Mouse (Mus musculus) Muller cell, postnatal 12 days (primary cell): ENCODE data around the gene Agmat.
"Not testable (repeated sequence)": the region's sequence is repeated elsewhere in the genome, so short reads cannot be mapped to it uniquely, and the experiment has no call there.

Source experiments
- DNase-seq: peaks from one replicate; pipeline ENCODE4 v3.0.0-alpha.2; 2015; ENCODE audit errors: inconsistent ontology term

The Agmat gene

DNA sequence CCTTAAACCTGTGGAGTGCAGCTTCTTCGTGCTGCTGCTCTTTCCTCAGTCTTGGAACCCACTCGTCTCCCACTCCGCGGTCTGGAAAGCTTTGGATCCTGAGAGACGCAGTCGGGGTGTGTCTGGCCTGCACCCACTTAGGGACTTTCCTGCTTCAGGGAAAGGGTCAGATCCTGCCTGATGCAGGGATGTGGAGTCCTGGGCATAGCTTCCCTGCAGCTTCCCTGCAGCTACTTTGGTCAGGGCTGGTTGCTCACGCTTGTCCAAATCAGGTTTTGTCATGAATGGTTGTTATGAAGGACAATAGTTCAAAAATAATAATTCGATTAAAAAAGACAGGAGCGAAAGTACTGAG is 11.3 kb upstream of the Agmat start:
- DNase-seq = no peak

DNA sequence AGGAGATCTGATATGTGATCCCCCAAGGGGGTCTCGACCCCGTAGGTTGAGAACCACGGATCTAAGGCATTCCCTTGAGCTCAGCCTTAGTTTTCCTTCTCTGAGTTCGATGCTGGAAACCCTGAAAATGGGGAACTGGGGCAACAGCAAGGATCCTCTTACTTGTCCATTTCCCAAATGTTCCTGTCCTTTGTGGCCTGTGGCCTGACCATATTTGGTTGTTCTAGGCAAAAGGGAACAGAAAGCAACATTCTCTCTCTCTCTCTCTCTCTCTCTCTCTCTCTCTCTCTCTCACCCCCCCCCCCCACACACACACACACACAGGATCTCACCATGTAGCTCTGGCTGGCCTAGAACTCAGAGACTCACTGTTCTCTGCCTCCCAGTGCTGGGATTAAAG is 9.6 kb upstream of the Agmat start:
- no peak for DNase-seq

DNA sequence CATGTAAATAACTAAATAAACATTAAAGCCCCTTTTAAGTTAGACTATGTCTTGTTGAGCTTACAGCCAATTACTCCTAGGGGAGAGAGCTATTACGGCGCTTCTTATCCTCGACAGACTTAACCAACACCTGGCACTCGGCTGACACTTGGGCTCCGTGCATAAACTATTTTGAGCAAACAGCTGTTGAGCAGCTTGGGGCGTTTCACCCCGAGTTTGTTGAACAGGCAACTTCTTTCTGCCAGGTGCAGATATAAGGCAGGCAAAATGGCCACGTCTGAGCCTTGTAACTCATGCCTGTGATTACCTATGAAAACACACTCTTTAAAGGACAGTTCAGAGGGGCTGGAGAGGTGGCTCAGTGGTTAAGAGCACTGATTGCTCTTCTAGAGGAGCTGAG is 8.5 kb upstream of the Agmat start:
- no peak for DNase-seq

DNA sequence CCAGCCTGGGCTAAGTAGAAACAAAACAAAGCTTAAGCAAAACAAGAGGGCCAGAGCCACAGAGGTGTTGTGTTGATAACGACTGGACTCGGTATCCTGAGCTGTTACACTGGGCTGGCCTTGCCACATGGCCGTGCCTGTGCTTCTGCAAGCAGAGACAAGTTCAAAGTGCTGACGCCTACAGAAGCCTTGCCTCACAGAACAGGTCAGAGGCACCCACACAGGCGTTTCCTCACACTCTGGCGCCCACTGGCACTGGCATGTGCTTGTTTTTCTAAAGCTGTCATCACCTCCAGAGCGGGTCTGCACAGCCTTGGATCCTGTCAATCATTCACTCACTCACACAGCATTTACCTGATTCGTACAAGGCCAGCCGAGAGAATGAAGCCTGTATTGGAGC is 4.6 kb upstream of the Agmat start:
- no peak for DNase-seq

- no peak for DNase-seq
Measured at GRCm38 (mm10) chr4:141742381-141742780, 4.1 kb upstream of the Agmat start.

GRCm38 (mm10) chr4:141749557-141749956 is 3.1 kb downstream of the Agmat start:
- DNase-seq = no peak

DNA sequence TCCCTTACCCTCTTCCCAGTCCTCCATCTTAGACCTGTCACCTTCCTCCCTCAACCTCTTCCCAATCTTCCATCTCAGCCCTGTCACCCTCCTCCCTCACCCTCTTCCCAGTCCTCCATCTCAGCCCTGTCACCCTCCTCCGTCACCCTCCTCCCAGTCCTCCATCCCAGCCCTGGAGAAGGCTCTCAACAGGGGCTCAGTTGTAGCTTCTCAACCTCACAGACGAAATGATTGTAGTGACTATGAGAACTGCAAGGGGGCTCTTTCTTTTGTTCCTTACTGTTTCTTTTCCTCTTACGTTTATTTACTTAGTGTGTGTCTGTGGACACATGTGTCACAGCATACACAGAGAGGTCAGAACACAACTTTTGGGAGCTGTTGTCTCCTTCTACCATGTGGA is 4.4 kb downstream of the Agmat start:
- DNase-seq = no peak

- DNase-seq = no peak
Measured at GRCm38 (mm10) chr4:141751419-141752075, 5.1 kb downstream of the Agmat start.

DNA sequence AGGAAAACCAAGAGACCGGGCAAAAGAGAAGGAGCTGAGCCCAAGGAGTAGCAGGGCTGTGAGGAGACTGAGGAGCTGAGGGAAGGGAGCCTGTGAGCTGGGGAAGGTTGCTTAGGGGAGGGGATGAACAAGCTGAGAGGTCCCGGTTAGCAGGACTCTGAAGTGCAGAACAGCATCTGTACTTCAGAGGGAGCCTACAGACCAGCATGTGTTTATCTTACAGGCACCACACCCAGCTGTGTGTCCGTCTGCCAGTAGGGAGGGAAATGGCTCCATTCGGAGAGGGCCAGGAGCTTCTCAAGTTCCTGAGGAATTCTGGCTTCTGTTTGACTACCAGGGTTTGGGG is 5.6 kb downstream of the Agmat start:
- DNase-seq = no peak

GRCm38 (mm10) chr4:141755375-141755930 is 9.0 kb downstream of the Agmat start:
- no peak for DNase-seq

DNA sequence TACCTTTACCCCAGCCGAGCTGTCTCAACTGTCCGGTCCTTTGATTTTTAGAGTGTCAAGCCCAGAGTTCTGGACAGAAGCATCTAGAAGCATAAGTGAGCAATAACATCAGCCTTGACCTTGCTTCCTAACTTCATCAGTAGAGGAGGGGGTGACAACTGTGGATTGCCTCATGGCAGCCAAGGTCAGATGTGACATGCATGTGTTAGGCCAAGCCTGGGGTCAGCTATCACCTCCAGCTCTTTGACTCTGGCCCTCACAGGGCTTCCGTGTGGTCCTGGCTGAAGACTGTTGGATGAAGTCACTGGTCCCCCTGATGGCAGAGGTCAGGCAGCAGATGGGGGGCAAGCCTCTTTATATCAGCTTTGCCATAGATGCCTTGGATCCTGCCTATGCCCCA is 10.7 kb downstream of the Agmat start:
- DNase-seq = no peak

DNA sequence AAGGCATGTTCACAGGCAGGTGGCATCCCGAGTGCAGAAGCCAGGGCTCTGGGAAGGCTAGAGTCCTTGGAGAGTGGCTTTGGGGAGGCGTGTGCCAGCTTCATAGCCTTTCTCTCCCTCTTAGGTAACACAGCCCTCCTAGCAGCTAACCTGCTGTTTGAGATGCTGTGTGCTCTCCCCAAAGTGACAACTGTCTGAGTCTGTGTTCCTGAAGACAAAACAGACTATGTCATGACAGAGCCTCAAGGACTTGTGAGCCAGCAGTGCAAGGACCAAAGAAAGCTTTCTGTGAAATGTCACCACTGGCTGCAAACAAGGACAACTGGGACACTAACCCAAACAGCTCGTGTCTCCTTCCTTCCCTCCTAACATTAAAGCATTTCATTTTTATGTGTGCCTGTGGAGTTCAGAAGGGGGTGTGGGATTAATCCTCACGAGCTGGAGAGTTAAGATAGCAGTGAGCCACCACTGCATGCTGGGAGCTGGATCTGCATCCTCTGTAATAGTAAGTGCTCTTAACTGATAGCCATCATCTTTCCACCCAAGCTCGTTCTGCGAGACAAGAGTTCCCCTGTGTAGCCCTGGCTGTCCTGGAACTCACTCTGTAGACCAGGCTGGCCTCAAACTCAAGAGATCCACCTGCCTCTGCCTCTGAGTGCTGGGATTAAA is 12.5 kb downstream of the Agmat start:
- no peak for DNase-seq

GRCm38 (mm10) chr4:141760942-141761341 is 14.5 kb downstream of the Agmat start:
- no peak for DNase-seq

DNA sequence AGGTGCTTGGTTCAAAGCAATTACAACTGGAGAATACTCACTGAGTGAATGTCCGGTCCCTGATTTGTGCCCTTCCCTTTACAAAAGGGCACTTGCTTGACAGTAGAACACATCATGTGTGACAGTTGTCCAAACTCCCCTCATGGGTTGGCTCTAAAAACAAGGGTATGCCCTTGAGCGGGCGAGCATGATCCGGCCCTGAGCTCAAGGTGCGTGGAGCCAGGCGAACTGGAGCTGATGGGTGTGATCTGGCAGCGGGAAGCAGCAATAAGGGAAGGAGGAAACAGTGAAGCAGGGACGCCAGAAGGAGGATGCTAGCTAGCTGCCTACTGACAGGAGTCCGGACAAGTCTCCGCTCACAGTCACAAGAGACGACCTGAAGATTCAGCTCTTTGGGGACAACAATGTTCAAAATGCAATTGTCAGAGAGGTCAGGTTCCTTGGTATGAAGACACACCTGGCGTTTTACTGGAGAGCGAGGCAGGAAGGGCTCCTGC is 15.7 kb downstream of the Agmat start:
- DNase-seq = no peak

DNA sequence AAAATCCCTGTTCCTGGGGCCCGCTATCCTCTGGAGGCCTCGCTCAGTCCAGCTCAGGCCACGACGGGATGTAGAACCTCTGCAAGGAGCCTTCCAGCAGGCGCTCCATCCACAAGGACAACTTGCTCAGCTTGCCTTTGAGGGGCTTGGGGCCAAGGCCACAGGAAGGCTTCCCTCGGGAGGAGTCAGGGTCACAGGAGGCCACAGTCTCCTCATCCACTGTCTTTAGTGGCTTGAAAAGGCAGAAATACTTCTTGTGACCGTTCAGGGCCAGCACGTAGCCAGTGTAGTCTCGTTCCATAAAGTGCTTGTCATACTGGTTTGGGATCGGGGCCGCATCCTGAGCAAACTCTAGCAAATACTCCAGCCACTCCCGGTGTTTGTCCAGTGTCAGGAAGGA is 17.0 kb downstream of the Agmat start:
- DNase-seq = no peak

GRCm38 (mm10) chr4:141765008-141765407 is 18.5 kb downstream of the Agmat start:
- DNase-seq = no peak

GRCm38 (mm10) chr4:141766316-141766667 is 19.8 kb downstream of the Agmat start:
- no peak for DNase-seq

DNA sequence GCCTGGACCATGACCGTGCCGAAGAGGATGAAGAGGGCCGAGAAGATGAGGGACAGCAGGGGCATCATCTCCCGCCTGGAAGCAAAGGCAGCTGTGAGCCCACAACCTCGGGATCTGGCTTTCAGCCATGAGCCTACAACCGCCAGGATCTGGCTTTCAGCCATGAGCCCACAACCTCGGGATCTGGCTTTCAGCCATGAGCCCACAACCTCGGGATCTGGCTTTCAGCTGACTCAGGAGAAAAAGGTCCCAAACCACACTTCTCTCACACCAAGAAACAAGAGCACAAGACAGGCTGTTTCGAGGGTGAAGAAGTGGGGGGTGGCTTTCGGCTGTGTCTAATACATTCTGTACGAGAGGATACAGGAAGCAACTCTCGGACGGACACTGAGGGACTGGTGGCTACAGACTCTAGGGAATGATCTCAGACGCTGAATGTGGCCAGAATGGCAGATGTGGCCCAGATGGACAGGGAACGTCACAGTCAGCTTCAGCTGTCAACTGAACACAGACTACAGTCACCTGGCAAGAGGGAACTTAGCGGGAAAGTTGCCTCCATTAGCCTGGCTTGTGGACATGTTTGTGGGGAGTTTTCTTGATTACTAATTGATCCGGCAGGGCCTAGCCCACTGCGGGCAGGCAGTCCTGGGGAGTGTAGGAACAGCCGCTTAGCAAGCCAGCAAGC is 20.3 kb downstream of the Agmat start:
- DNase-seq = no peak

DNA sequence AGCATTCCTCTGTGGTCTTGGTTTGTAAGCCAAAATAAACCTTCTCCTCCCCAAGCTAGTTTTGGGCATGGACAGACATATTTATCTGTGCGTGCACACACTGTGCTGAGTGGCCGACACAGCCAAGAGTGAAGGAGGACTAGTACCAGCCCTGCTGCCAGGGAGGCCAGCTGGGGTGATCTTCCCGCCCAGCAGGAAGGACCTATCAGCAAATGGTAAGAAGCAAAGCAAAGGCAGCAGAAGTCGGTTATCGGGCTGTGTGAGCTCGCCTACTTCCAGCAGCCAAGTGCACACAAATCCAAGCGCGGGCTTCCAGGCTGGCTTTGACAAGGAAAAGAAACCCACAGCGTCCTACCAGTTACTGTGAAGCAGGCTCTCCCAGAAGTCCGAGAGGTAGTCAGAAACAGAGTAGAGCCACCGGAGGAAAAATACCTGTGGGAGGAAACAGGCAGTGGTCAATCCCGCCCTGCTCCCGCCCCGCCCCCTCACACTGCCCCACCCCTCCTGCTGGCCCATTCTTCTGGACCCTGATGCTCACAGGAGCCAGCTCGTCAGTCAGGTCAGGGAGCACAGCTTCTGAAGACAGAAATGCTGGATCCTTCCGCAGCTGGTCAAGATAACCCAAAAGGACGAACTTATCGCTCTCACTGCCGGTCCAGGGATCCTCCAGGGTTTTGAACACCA is 21.0 kb downstream of the Agmat start:
- DNase-seq = peak; percentile 85

DNA sequence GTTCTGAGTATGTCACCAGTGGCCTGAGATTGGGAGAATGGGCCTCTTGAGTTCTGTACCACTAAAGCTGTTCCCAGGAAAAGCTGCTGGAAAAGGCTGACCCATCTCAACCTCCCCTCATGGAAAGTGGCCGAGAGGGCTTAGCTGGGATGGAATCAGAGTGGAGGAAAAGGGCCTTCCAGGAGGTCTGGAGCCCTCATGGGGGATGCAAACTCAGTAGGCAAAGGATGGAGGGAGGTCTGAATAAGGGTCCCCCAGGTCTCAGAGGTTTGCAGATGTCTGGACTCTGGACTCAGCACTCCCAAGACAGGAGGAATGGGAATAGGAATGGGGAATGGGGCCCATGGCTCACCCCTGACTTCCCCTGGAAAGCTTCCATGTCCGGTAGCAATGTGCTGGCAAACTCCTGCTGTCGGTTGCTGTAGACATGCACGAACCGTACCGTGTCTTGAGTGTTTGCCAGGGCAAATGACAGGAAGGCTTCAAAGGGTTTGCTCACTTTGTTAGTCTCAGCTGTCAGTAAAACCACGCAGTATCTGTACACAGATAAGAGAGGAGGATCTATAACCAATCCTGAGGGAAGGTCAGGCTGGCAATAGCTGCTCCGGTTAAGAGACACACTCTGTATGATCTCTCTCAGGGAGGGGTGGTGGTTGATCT is 23.2 kb downstream of the Agmat start:
- no peak for DNase-seq

DNA sequence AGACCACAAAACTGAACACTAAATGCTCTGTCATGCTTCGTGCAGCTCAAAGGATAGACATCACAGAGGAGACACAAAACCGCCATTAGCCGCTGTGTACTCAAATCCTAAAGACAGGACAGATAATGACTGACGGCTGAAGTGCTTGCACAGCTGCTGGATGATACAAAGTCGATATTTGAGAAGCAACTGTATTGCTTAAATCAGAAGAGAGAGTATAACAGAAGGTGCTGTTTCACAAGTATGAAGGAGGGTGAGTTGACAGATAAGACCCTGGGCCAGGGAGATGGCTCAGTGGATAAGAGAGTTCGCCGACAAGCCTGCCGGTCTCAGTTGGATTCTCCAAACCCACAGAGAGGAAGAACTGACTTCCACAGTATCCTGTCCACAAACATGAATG is 25.4 kb downstream of the Agmat start:
- no peak for DNase-seq

DNA sequence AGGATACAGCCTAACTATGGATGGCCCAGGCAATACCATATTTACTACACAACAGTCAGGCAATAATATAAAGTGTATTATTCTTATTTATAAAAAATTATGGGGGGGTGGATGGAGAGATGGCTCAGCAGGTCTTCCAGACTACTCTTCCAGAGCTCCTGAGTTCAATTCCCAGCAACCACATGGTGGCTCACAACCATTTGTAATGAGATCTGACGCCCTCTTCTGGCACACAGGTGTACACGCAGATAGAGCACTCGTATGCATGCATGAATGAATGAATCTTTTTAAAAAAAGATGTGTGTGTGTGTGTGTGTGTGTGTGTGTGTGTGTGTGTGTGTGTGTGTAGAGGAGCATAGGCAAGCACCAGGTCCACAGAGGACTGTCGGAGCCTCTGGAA is 26.5 kb downstream of the Agmat start:
- not testable (repeated sequence) for DNase-seq
